Mouse (Mus musculus) forebrain, embryonic 13.5 days (tissue): Measurements from ENCODE around the gene Nav2. TPM values are rescaled to one million over a fixed set of nuclear protein-coding genes. Genes with fewer than 3 reads are reported as not detected.
A peak's percentile ranks its signal among the peaks of the same experiment; 100 is the strongest.

ENCODE experiments used
- ATAC-seq: fragments of 200-750 bp; cut with Nextera tagmentation; 2 replicates; pipeline ENCODE4 v1.8.0; 2017
- H3K27ac ChIP-seq: fragments of 300-500 bp; sonication (generic); 2 replicates; pipeline ENCODE4 v1.5.1; 2015; ENCODE audit warnings: inconsistent platforms, mild to moderate bottlenecking, moderate library complexity
- H3K27me3 ChIP-seq: fragments of 300-500 bp; sonication (generic); 2 replicates; pipeline ENCODE4 v1.6.1; 2015; ENCODE audit warnings: mild to moderate bottlenecking, inconsistent platforms
- H3K36me3 ChIP-seq: fragments of 300-500 bp; sonication (generic); 2 replicates; pipeline ENCODE4 v1.6.1; 2015; ENCODE audit warnings: mild to moderate bottlenecking, inconsistent platforms; ENCODE audit not compliant: poor library complexity, severe bottlenecking
- H3K4me1 ChIP-seq: fragments of 300-500 bp; sonication (generic); 2 replicates; pipeline ENCODE4 v1.6.1; 2015; ENCODE audit warnings: inconsistent platforms
- H3K4me2 ChIP-seq: fragments of 300-500 bp; sonication (generic); 2 replicates; pipeline ENCODE4 v1.6.1; 2015; ENCODE audit warnings: inconsistent platforms, mild to moderate bottlenecking, moderate library complexity
- H3K4me3 ChIP-seq: fragments of 300-500 bp; sonication (generic); 2 replicates; pipeline ENCODE4 v1.5.1; 2015; ENCODE audit warnings: mild to moderate bottlenecking, inconsistent platforms
- H3K9ac ChIP-seq: fragments of 300-500 bp; sonication (generic); 2 replicates; pipeline ENCODE4 v1.6.1; 2015; ENCODE audit warnings: mild to moderate bottlenecking, inconsistent platforms
- H3K9me3 ChIP-seq: fragments of 300-500 bp; sonication (generic); replicated peaks from 2 replicates; pipeline ENCODE4 v1.6.1; 2016; ENCODE audit warnings: inconsistent platforms
- WGBS: fragments of 180-500 bp; shearing (Covaris S2); methylation state at CpG from one replicate; pipeline ENCODE4 v1.1.7; 2015; 5-methylcytosine and 5-hydroxymethylcytosine counted together
- polyA plus RNA-seq: library from polyadenylated mRNA; unstranded; fragments of >200 nt; fragmentation: Nextera tagmentation; extraction: Ambion mirVana; gene quantifications from 2 replicates; pipeline ENCODE4 v1.2.1, GENCODE M21; 2015

Gene Nav2
- polyA plus RNA-seq, 1 experiment from 2014 or later, result 11.2 TPM

DNA sequence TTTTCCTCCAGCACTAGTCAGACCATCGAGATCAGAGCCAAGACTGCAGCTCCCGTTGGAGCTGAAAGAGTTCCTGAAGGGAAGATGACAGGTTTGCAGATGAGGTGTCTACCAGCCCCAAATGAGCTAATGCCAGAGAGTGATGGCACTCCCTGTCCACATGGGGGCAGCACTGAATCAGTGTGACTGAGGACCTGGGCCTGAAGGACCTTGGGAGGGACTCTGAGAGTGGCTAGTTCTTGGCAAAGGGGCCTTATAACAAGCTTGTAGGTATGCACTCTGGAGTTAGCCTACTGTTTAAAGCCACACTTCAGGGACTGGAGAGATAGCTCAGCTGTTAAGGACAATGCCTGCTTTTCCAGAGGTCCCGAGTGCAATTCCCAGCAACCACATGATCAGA lies 217.0 kb downstream of the Nav2 start:
- ATAC-seq, result no peak
- WGBS, result 34% methylated on average over 3 of the region's 3 CpGs

DNA sequence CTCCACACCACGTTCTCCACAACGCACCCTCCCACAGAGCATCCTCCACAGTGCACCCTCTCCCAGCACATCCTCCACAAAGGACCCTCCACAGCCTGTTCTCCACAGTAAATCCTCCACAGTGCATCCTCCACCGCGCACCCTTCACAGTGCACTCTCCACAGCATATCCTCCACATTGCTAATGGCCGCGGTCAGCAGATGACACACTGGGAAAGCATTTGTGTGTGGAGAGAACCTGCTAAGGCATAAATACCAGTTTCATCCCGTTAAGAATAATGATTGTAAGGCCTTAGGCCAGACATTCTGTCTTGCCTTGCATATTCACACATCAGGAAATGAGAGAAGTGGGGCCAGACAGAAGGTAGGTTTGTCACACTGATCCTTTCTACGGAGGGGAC lies 219.7 kb downstream of the Nav2 start:
- WGBS, result 88% methylated on average over 8 of the region's 8 CpGs
- Histone ChIP-seq H3K27me3 (peaks cover 32% of the 10 kb centered on the region), H3K36me3 (no peaks in the 10 kb centered on the region), H3K9ac (no peak overlapping the region), H3K4me1 (peaks cover 4% of the 10 kb centered on the region; the same call in 1 of the 2 replicates), H3K4me2 (no peak overlapping the region), H3K4me3 (no peak overlapping the region), H3K9me3 (no peaks in the 10 kb centered on the region), H3K27ac (no peak overlapping the region)
- ATAC-seq, result no peak

More for the DNA sequence above, 217.0 kb downstream of the Nav2 start:
- Histone ChIP-seq H3K9ac (no peak overlapping the region), H3K4me1 (peaks cover 7% of the 10 kb centered on the region), H3K36me3 (no peaks in the 10 kb centered on the region), H3K4me2 (no peak overlapping the region), H3K9me3 (no peaks in the 10 kb centered on the region), H3K27ac (no peak overlapping the region), H3K27me3 (peaks cover 37% of the 10 kb centered on the region), H3K4me3 (no peak overlapping the region)

DNA sequence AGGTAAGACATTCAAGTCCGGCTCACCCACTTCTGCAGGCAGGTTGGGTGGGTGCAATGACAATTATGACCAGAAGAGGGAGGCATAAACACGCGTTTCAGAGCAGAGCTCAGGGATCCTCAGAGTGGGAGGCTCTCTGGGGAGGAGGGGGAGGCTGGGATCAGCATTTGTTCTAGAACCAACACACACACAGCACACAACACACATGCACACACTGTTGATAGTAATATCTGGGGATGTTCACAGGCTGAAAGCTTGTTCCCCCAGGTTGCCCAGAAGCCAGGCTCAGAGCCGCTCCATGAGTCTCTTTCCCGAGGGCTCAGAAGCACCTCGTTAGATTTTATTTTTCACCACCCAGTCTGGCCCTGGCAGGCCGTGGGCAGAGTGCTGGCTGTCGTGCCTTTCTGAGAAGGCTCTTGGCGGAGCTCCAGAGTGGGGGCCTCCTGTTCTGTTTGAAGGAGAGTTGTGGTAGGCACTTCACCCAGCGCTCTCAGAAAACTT lies 224.4 kb downstream of the Nav2 start:
- Histone ChIP-seq H3K36me3 (no peaks in the 10 kb centered on the region), H3K27me3 (peaks cover 13% of the 10 kb centered on the region), H3K4me3 (no peak overlapping the region), H3K4me2 (0 out of 2 replicates have a peak overlapping the region, but pooled peaks have one; percentile 17), H3K9me3 (no peaks in the 10 kb centered on the region), H3K27ac (no peak overlapping the region), H3K9ac (no peak overlapping the region), H3K4me1 (peaks cover 7% of the 10 kb centered on the region; the same call in 1 of the 2 replicates)
- peak; percentile 87 for ATAC-seq
- 23% methylated on average over 10 of the region's 10 CpGs for WGBS

DNA sequence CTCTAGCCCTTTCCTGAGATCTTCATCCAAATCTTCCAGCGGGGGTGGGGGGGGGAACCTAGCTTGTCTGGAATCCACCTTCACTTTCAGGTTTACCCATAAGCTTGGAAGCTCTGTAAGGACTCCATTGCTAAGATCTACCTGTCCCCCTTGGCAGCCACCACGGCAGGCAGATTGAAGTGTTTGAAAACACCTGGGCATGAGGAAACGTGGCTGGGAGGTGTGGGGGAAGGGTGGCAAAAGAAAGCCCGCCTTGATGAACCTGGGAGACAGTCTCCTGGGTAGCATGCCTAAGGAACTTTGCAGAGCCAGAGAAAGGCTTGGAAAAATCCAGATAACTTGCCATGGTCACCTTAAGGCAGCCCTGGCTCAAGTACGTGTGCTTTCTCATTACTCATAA lies 225.9 kb downstream of the Nav2 start:
- Histone ChIP-seq H3K27ac (no peak overlapping the region), H3K4me3 (no peak overlapping the region), H3K27me3 (peaks cover 9% of the 10 kb centered on the region; the same call in 1 of the 2 replicates), H3K4me2 (no peak overlapping the region), H3K36me3 (no peaks in the 10 kb centered on the region), H3K4me1 (peaks cover 7% of the 10 kb centered on the region; the same call in 1 of the 2 replicates), H3K9me3 (no peaks in the 10 kb centered on the region), H3K9ac (no peak overlapping the region)
- 81% methylated on average over 5 of the region's 5 CpGs for WGBS
- ATAC-seq, result no peak

DNA sequence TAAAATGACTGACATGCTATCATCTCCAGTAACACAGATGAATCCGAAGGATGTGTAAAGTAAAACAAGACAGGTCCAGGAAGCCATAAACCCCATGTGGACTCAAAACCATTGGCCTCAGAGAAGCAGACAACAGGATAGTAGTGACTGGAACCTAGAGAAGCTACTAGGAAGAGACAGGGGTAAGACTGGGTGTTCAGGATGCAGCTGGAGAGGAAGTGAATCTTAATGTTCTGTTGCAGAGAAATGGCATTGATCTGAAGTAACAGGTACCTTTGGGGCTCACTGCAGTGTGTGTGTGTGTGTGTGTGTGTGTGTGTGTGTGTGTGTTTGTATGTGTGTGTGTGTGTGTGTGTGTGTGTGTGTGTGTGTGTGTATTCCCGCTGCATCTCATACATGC lies 231.2 kb downstream of the Nav2 start:
- ATAC-seq, result no peak
- H3K9me3 ChIP-seq, result 0 out of 2 replicates have a peak, but pooled peaks cover 4% of the 10 kb centered on the region
- peaks cover 5% of the 10 kb centered on the region; the same call in 1 of the 2 replicates for H3K4me1 ChIP-seq
- 90% methylated on average over 2 of the region's 2 CpGs for WGBS
- H3K36me3 ChIP-seq, result no peaks in the 10 kb centered on the region
- no peak overlapping the region for H3K9ac ChIP-seq
- no peak overlapping the region for H3K4me3 ChIP-seq
- peaks cover 9% of the 10 kb centered on the region; the same call in 1 of the 2 replicates for H3K27me3 ChIP-seq
- no peak overlapping the region for H3K4me2 ChIP-seq
- no peak overlapping the region for H3K27ac ChIP-seq

DNA sequence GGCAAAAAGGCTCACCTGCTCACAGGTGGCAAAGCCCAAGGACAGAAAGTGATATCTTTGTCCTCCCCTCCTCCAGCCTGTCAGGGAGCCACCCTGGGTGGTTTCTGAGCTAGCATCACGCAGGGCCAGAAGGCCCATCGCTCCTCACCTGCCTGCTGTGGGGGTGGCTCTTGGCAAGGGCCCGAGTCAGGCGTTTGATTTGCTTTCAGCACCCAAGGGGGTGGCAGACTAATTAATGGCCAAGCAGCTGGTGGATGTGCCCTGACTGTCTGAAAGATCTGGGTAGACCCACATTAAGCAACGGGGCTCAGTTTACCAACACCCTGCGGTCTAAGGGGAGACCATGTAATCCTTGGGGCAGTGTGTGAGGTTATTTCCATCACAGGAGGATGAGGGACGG lies 235.4 kb downstream of the Nav2 start:
- 79% methylated on average over 7 of the region's 7 CpGs for WGBS
- Histone ChIP-seq H3K9ac (no peak overlapping the region), H3K36me3 (no peaks in the 10 kb centered on the region), H3K4me1 (peaks cover 22% of the 10 kb centered on the region), H3K4me2 (no peak overlapping the region), H3K27ac (no peak overlapping the region), H3K9me3 (0 out of 2 replicates have a peak, but pooled peaks cover 4% of the 10 kb centered on the region), H3K4me3 (no peak overlapping the region), H3K27me3 (peaks cover 9% of the 10 kb centered on the region; the same call in 1 of the 2 replicates)
- ATAC-seq, result peak; percentile 28; the same call in 1 of the 2 replicates

DNA sequence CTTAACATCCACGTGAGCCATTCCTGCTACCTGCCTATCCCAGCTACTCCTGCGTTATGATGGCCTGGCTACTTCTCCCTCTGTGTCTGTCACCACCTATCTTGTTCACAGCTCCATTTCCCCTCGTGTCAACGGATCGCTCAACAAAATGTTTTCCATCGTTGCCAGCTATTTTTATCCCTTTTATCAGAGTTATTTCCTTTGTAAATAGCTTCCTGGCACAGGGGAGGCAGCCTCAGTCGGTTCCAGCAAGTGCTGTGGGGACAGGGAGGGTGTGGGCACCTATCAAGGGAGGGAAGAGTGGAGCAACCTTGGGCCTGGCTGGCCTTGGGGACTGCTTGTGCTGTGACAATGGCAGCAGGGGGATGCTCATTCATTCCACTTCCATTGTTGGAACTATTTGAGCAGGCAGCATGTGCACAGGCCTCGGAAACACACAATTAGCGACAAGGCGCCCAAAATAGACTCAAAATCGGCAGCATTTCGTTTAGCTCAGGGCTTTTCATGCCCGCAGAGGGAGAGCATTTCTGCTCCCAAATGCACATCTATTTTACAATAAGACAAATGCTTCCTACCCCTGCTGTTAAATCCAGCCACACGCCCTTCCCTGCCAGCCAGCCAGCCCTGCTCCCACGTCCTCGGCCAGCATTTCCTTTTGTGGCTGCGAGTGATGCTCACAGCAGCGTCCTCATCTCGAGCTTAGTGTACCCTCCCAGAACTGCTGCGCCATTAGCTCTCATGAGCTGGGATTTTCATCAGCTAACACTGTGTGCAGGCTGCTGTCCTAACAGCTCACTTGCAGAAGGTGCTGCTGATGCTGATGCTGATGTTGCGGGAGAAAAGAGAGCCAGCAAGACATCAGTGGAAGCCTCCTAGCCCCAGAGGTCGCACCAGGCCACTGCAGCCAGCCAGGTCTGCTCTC lies 237.5 kb downstream of the Nav2 start:
- H3K27me3 ChIP-seq, result peaks cover 9% of the 10 kb centered on the region; the same call in 1 of the 2 replicates
- peak; percentile 77 for ATAC-seq
- H3K36me3 ChIP-seq, result no peaks in the 10 kb centered on the region
- 23% methylated on average over 22 of the region's 22 CpGs for WGBS
- H3K27ac ChIP-seq, result peak overlapping the region; percentile 75
- H3K4me2 ChIP-seq, result peak overlapping the region; percentile 10
- H3K9me3 ChIP-seq, result 0 out of 2 replicates have a peak, but pooled peaks cover 4% of the 10 kb centered on the region
- H3K4me3 ChIP-seq, result no peak overlapping the region
- H3K9ac ChIP-seq, result peak overlapping the region; percentile 35; the same call in 1 of the 2 replicates
- peaks cover 22% of the 10 kb centered on the region for H3K4me1 ChIP-seq

DNA sequence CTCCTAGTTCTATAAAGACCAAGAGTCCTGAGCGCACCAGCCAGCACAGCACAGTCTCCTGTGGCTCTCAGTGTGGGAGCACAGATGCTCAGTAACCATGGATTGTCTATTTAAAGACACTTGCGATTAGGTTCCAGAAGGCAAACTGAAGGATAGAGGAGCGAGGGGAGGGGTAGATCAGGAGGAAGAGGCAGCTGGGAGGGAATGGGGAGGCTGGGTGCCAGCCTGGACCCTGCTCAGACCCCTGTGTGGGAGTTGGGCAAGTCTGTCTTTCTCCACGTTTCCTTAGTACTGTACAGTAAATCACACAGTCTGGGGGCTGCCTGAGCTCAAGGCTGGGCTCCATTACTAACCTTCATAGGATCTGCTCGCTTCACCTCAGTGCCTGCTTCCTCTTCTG lies 243.8 kb downstream of the Nav2 start:
- no peaks in the 10 kb centered on the region for H3K36me3 ChIP-seq
- ATAC-seq, result peak; percentile 63; the same call in 1 of the 2 replicates
- 69% methylated on average over 5 of the region's 5 CpGs for WGBS
- H3K9ac ChIP-seq, result no peak overlapping the region
- no peaks in the 10 kb centered on the region for H3K4me1 ChIP-seq
- H3K27ac ChIP-seq, result no peak overlapping the region
- H3K4me2 ChIP-seq, result no peak overlapping the region
- H3K27me3 ChIP-seq, result no peaks in the 10 kb centered on the region
- H3K4me3 ChIP-seq, result no peak overlapping the region
- H3K9me3 ChIP-seq, result peaks cover 11% of the 10 kb centered on the region

DNA sequence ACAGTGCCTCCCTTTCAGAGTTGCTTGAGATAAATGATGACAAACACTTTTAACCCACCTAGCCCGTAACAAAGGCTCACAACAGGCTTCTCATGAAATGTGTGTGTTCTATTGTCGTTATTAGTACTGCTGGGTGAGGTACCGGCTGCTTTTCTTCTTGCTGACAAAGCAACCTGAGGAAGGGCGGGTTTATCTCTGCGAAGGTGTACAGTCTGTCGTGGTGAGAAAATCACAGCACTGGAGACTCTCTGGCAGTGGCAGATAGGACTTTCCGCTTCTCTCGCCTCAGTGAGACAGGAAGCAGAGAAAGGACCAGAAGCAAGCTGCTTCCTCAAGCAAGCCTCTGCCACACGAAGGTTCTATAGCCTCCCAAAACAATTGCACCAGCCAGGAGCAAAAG lies 244.2 kb downstream of the Nav2 start:
- Histone ChIP-seq H3K27ac (no peak overlapping the region), H3K4me2 (no peak overlapping the region), H3K27me3 (no peaks in the 10 kb centered on the region), H3K36me3 (no peaks in the 10 kb centered on the region), H3K4me1 (no peaks in the 10 kb centered on the region), H3K9me3 (peaks cover 11% of the 10 kb centered on the region), H3K4me3 (no peak overlapping the region), H3K9ac (no peak overlapping the region)
- ATAC-seq, result 0 out of 2 replicates have a peak, but pooled peaks have one; percentile 27
- WGBS, result 68% methylated on average over 9 of the region's 9 CpGs

DNA sequence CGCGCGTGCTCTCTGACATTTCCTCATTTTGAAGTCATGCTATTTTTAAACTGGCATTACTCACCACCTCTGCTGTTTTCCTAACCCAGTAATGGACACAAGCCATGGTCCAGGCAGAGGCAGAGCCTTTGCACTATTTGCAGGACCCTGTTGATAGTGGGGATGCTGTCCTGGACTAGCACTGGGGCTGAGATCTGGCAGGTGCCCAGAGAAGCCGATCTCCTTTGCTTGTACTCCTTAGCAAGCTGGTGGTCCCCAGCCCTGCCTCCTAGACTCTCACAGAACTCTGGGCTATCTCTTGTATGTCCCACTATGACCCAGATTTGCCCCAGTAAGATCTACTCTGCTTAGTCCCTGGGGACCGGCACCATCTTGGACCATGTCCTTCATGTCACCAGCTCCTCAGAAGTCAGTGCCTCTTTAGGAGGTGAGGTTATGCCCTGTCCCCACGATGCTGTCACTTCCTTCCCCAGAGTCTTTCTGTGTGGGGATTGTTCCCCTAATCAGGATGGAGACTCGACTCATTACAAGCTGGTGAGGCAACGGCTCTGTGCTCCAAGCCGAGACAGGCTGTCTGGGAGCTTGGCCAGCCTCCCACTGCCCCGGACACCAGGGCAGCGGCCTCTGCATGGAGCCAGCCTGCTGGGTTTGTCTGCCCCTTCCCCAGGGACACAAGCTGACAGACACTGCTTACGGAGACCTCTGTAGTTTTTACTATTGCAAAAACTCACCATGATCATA lies 250.3 kb downstream of the Nav2 start:
- no peak for ATAC-seq
- WGBS, result 69% methylated on average over 12 of the region's 12 CpGs

DNA sequence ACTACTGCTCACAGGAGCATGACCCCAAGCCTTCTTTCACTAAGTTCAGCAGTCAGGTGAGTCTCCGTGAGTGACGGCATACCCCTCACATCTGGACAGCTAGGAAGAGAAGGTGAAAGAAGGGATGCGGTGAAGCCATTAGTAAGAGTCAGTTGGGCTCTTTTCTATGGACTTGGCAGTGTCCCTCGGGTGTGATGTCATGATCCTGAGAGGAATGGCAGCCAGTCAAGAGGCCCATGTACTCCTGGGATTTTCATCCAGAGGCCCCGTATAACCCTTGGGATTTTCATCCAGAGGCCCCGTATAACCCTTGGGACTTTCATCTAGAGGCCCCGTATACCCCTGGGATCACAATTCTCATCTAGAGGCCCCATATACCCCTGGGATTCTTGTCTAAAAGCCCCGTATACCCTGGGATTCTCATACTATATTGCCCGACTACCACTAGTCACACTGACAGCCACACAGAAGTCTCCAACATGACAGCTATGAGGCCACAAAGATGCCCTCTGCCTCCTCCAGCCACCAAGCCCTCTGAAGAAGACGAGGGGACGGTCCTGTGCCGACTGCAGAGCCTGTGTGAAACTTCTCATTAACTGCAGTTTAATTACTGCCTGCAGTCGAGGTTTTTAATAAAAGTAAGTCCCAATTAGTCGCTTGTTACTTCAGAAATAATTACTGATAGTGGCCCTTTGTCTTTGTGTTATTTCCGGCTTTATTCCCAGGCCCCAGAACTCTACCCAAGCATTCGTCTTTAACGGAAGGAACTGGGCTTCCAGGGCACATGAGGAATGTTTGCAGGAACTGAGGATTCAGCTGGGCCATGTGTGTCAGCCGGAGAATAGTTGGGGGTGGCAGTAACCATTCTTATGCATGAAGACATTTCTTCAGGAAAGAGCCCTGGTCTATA lies 251.4 kb downstream of the Nav2 start:
- H3K36me3 ChIP-seq, result no peaks in the 10 kb centered on the region
- peaks cover 62% of the 10 kb centered on the region for H3K4me1 ChIP-seq
- H3K9me3 ChIP-seq, result peaks cover 11% of the 10 kb centered on the region
- ATAC-seq, result peak; percentile 50
- WGBS, result 41% methylated on average over 18 of the region's 18 CpGs
- no peak overlapping the region for H3K27ac ChIP-seq
- H3K4me2 ChIP-seq, result 0 out of 2 replicates have a peak overlapping the region, but pooled peaks have one; percentile 6
- H3K27me3 ChIP-seq, result 0 out of 2 replicates have a peak, but pooled peaks cover 4% of the 10 kb centered on the region
- no peak overlapping the region for H3K9ac ChIP-seq
- no peak overlapping the region for H3K4me3 ChIP-seq

More for the DNA sequence above, 250.3 kb downstream of the Nav2 start:
- H3K9me3 ChIP-seq, result peaks cover 11% of the 10 kb centered on the region
- 0 out of 2 replicates have a peak, but pooled peaks cover 4% of the 10 kb centered on the region for H3K27me3 ChIP-seq
- H3K4me1 ChIP-seq, result peaks cover 51% of the 10 kb centered on the region
- no peak overlapping the region for H3K9ac ChIP-seq
- no peak overlapping the region for H3K27ac ChIP-seq
- H3K4me3 ChIP-seq, result no peak overlapping the region
- no peak overlapping the region for H3K4me2 ChIP-seq
- H3K36me3 ChIP-seq, result no peaks in the 10 kb centered on the region
